Mouse (Mus musculus) ES-CJ7 (cell line): ENCODE data around the gene Lce1j.

ENCODE experiments used
- DNase-seq: peaks from one replicate; pipeline ENCODE4 v3.0.0; 2011; ENCODE audit warnings: low read depth, low spot score

Lce1j gene

DNA sequence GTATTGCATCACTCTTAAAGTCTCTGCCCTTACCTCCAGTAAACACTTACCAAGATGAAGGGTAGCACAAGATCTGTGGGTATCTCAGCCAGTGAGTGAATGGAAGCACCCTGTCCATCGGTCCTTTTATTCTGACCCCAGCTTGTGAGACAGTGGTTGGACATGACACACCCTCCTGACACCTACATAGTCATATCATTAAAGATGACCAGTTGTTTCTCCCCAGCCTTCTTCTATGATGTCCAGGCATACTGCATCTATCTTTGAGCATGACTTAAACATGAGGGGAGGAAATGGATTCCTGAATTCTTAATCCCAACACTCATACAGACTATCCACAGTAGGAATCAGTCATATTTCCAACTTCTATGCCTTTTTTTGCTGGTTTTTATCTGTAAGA is at the start of gene Lce1j:
Gene Lce1j (minus strand): TSS at position 101 of the 400 bp plus-strand sequence.
- DNase-seq = no peak

DNA sequence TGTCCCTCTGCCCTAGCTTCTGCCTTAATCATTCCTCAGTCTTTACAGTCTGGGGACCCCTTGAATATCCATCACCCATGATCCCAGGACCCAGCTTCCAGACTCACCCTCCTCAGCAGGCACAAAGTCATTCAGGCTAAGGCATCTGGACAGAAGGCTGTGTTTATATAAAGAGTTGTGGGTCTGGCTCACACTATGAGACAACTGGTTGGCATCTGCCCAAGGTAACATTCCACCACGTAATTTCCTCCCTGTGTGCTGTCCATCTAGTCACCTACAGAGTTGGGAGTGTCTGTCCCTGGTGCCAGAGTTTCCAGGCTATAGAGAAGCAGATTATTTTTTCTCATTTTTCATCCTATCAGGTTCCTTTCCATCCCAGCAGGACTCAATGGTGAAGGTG is 36.8 kb upstream of the Lce1j start, which contains the start of gene Kprp:
Gene Kprp (minus strand): TSS at position 140 of the 400 bp plus-strand sequence.
- no peak for DNase-seq

DNA sequence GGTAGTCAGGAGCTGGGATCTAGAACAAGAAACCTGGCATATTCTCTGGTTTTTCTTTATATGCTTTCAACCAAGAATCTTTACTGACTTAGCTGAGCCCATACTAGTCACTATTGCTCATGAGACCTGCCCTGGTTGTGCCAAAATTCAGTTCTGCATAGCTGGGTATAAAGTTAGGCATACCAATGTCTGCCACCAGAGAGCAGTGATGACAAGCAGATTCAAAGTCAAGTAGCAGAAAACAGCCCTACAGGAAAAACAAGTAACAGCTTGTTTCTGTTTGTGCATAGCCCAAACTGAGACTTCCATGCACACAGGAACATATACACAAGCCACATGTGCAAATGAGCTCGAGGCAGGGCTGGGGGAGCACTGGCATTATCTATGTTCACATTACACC is 35.5 kb upstream of the Lce1j start:
- no peak for DNase-seq

DNA sequence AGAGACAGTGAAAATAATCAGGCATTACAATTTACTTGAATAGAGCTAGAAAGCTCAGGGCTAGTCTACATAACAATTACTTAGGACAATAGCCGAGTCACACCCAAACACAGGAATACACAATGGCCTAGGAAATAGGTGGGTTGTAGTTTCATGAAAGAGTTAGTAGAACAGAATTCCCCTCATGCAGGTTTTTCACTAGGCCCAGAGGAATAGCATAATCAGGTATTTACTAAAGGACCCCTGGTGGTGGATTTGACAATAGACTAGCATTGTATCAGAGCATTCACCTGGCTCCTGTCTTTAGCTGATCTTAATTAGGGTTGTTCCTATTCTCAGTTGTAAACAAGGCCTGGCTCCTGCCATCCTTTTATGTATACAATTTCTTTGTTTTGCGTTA is 25.7 kb upstream of the Lce1j start:
- peak; percentile 85 for DNase-seq

DNA sequence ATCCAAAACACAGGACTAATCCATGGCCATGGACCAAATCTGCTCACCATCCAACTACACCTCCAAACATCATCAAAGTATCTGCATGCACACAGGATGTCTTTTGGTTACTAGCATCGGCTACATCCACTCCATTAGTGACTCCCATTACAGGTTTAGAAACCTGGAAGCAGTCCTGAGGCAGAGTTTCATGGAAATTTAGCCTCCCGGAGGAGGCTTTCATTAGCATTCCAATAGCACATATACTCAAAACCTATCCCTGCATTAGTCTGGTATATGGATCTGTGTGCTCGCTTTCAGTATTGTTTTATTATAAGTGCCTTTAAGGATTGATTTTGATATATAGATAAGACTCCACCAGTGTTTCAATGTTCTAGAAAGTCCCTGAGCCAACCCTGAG is 25.3 kb upstream of the Lce1j start:
- peak; percentile 31 for DNase-seq

DNA sequence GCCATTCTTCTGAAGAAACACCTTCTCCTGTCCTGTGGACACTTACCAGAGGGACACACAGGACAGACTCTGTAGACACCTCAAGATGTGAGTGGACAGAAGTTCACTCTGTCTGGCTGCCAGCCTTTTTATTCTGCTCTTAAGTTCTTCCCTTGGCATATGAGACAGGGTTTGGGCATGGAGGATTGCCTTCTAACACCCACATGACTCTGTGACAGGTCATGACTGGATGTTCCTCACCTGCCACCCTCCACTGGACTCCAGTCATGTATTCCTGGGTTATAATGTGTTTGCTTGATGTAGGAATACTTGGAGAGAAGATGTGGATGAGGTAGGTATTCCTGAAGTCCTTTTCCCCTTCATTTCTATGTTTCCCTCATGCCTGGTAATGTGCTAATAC is 17.5 kb upstream of the Lce1j start, which contains the start of gene Lce1k:
Gene Lce1k (minus strand): TSS at position 101 of the 400 bp plus-strand sequence.
- DNase-seq = no peak

DNA sequence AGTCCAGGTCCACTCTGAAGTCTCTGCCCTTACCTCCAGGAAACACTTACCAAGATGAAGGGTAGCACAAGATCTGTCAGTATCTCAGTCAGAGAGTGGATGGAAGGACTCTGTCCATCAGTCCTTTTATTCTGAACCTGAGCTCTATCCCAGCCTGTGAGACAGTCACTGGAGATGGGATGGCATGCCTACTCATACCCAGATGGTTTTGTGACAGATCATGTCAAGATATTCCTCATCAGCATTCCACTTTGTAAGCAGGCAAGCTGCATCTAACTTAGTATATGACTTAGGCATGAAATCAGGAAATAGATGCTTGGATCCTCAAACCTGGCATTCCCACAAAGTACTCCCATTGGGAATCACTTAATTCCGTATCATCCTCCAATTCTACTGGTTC is 11.5 kb downstream of the Lce1j start, which contains the start of gene Lce1i:
Gene Lce1i (minus strand): TSS at position 101 of the 400 bp plus-strand sequence.
- no peak for DNase-seq

DNA sequence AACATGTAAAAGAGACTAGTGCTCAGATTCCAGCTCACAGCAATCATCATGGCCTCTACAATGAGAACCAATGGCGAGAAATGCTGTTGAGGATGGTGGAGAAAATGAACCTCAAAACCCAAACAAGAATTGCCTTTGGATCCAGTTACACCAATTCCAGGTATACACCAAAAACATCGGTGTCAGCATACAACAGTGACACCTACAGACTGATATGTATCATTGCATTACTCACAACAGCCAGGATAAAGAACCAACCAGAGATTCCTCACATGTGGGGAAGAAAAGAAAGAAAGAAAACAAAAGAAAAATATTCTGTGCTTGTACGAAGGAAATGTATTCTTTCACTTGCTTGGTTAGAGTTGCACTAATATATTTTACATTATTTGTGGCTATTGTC is 18.7 kb downstream of the Lce1j start:
- DNase-seq = peak; percentile 43

DNA sequence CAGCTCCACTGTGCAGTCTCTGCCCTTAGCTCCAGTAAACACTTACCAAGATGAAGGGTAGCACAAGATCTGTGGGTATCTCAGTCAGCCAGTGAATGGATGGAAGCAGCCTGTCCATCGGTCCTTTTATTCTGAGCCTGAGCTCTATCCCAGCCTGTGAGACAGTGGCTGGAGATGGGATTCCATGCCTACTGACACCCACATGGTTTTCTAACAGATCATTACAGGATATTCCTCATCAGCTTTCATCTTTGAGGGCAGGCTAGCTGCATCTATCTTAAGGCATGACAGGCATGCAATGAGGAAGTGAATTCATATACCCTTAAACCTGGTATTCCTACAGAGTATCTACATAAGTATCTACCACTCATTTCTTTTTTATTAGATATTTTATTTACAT is 25.3 kb downstream of the Lce1j start, which contains the start of gene Lce1h:
Gene Lce1h (minus strand): TSS at position 101 of the 400 bp plus-strand sequence.
- no peak for DNase-seq

DNA sequence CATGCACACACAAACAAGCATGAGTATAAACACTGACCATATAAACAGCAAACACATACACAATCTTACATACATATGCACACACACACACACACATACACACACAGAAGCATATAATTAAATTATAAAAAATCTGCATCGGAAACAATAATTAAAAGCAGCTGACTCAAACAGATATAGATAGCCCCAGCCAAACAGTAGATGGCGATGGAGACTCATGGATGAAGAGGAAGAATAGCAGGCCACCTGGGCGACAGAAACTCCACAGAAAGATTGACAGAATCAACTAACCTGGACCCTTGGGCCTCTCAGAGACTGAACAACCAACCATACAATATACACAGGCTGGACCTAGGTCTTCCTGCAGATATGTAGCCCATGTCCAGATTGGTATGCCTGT is 37.1 kb downstream of the Lce1j start:
- peak; percentile 2 for DNase-seq

DNA sequence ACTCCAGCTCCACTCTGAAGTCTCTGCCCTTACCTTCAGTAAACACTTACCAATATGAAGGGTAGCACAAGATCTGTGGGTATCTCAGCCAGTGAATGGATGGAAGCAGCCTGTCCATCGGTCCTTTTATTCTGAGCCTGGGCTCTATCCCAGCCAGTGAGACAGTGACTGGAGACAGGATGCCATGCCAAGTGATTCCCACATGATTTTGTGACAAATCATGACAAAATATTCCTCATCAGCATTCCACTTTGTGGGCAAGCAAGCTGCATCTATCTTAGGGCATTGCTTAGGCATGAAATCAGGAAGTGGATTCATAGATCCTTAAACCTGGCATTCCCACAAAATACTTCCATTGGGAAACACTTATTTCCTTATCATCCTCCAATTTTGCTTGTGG is 38.1 kb downstream of the Lce1j start, which contains the start of gene Lce1g:
Gene Lce1g (minus strand): TSS at position 101 of the 400 bp plus-strand sequence.
- no peak for DNase-seq

DNA sequence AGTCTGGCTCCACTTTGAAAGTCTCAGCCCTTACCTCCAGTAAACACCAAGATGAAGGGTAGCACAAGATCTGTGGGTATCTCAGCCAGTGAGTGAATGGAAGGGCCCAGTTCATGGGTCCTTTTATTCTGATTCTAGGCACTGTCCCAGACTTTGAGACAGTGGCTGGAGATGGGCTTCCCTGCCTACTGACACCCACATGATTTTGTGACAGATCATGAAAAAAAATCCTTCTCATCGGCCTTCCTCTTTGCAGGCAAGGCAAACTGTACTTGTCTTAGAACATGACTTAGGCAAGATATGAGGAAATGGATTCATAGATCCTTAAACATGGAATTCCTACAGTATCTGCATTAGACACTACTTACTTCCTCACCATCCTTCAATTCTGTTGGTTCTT is 51.3 kb downstream of the Lce1j start, which contains the start of gene Gm38119:
Gene Gm38119 (minus strand): TSS at position 101 of the 400 bp plus-strand sequence.
- DNase-seq = no peak
